8 mouse cellular contexts compared by ENCODE assay signal in the genomic region with DNA sequence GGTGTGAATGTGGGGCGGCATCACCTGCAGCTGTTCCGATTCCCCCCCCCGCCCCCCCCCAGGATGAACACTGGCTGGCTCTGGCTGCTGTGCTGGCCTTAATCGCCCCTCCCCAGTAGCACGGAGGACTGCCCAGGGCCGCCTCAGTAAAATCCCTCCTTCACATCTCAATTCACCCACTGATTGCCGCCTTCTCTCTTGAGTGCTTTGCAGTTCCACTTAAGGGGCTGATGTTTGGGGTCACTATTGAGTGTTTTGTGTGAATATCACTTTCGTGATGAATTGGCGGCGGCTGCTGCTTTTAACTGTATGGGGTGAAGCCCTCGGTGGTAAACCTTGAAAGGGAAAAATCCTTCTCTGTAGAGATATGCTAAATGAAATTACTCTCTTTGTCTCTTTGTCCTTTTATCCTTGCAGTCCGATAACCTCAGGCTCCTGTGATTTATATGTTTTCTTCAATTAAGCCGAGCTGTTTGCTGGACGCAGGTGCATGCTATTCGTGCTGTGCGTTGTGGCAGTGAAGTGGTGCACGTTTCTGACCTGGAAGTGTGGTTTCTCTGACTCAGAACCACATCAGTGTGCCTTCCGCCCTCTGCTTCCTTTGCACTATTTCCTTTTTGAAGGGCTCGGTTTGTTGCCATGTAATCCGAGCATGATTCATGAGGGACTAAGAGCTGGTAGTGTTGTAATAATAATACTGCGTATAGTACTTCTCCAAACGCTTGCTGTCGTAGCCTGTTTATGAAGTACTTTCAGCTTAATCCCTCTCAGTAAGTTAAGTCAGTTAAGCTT. TPM values are rescaled to one million over a fixed set of nuclear protein-coding genes. Genes with fewer than 3 reads are reported as not detected.
DNase-seq lines count a peak whose midpoint lies in the region; ATAC-seq and TF ChIP-seq lines count a peak whose summit lies in the region.

No protein-coding gene starts in this region.

- no peak overlapping the region for H3K4me3 ChIP-seq in embryonic fibroblast, embryonic 13.5 days (ENCODE audit: insufficient read depth, low read length)
- no peak overlapping the region for H3K4me3 ChIP-seq in limb, embryonic 11.5 days (ENCODE audit: low read depth, low read length)
- H3K4me3 ChIP-seq in midbrain, embryonic 14.5 days (replicated peaks; ENCODE audit: low read depth, low read length), result no peak overlapping the region

- no peak for TF ChIP-seq POLR2A in embryonic fibroblast, embryonic 13.5 days (IDR thresholded peaks at IDR 0.05; ENCODE audit: low read depth, low read length)

- H3K4me1 ChIP-seq in embryonic fibroblast, embryonic 13.5 days (ENCODE audit: control insufficient read depth, insufficient read depth, low read length), result peaks cover 28% of the 10 kb centered on the region
- peaks cover 19% of the 10 kb centered on the region for H3K4me1 ChIP-seq in limb, embryonic 11.5 days (ENCODE audit: control insufficient read depth, insufficient read depth, low read length)
- peaks cover 6% of the 10 kb centered on the region for H3K4me1 ChIP-seq in midbrain, embryonic 14.5 days (ENCODE audit: control insufficient read depth, insufficient read depth, low read length)

- H3K9me3 ChIP-seq in limb, embryonic 11.5 days (ENCODE audit: control insufficient read depth, low read length), result no peaks in the 10 kb centered on the region
- H3K9me3 ChIP-seq in midbrain, embryonic 14.5 days (ENCODE audit: control insufficient read depth, low read length), result no peaks in the 10 kb centered on the region

- DNase-seq in gastrocnemius, adult 18-20 months (ENCODE audit: low spot score), result peak; percentile 60
- no peak for DNase-seq in gastrocnemius, postnatal 4 days (ENCODE audit: low spot score in 2 of 2)
- peak; percentile 36 to 40 for DNase-seq in heart, postnatal 36 days
- peak; percentile 33 for DNase-seq in limb, embryonic 11.5 days (ENCODE audit: low spot score)
- DNase-seq in midbrain, embryonic 14.5 days, result peak; percentile 51
- peak; percentile 58 to 61 for DNase-seq in thymus, postnatal 10 days (ENCODE audit: low spot score in 2 of 2)
- no peak for DNase-seq in left cerebral cortex, adult 11 months (ENCODE audit: low spot score)

- ATAC-seq in limb, embryonic 11.5 days (ENCODE audit: insufficient number of reproducible peaks, low FRiP score, low TSS enrichment, low read depth), result no peak
- peak; percentile 43; the same call in 1 of the 2 replicates for ATAC-seq in midbrain, embryonic 14.5 days (ENCODE audit: low FRiP score, low TSS enrichment)

- intact Hi-C loops in heart, postnatal 36 days (cut with DNase I), result loop anchor here (2.0 kb wide), 1 partner anchor 40 kb away; no protein-coding TSS in a partner anchor

- H3K27me3 ChIP-seq in limb, embryonic 11.5 days (ENCODE audit: control insufficient read depth, insufficient read depth, low read length), result no peaks in the 10 kb centered on the region
- no peaks in the 10 kb centered on the region for H3K27me3 ChIP-seq in midbrain, embryonic 14.5 days (ENCODE audit: control insufficient read depth, insufficient read depth, low read length)

- 37% methylated on average over 23 of the region's 23 CpGs for WGBS in limb, embryonic 11.5 days
- 16% methylated on average over 23 of the region's 23 CpGs for WGBS in midbrain, embryonic 14.5 days

- no peaks in the 10 kb centered on the region for H3K36me3 ChIP-seq in limb, embryonic 11.5 days (ENCODE audit: control insufficient read depth, insufficient read depth, low read length)
- H3K36me3 ChIP-seq in midbrain, embryonic 14.5 days (ENCODE audit: control insufficient read depth, insufficient read depth, low read length), result peaks cover 9% of the 10 kb centered on the region; the same call in 1 of the 2 replicates

- no peak overlapping the region for H3K9ac ChIP-seq in limb, embryonic 11.5 days (ENCODE audit: low read length)
- no peak overlapping the region; the same call in 1 of the 2 replicates for H3K9ac ChIP-seq in midbrain, embryonic 14.5 days (replicated peaks; ENCODE audit: low read length)

- peak overlapping the region; percentile 98 for H3K27ac ChIP-seq in embryonic fibroblast, embryonic 13.5 days (ENCODE audit: insufficient read depth, low read length)
- no peak overlapping the region for H3K27ac ChIP-seq in limb, embryonic 11.5 days (replicated peaks; ENCODE audit: low read depth, low read length)
- H3K27ac ChIP-seq in midbrain, embryonic 14.5 days (replicated peaks; ENCODE audit: low read depth, low read length), result peak overlapping the region; percentile 73

- H3K4me2 ChIP-seq in limb, embryonic 11.5 days (ENCODE audit: low read depth, severe bottlenecking), result no peak overlapping the region
- peak overlapping the region; percentile 31 for H3K4me2 ChIP-seq in midbrain, embryonic 14.5 days (ENCODE audit: low read length)

- no peak for TF ChIP-seq CTCF in embryonic fibroblast, embryonic 13.5 days (IDR thresholded peaks at IDR 0.05; ENCODE audit: borderline replicate concordance, insufficient read depth, low read length)

RNA-seq across cellular contexts. Expression of a gene that starts 46.6 kb away (rescaled TPM):
- total RNA-seq in gastrocnemius, adult 18-20 months (2021), result 10 to 100 TPM; 13.8 to 14.3 TPM
- 10 to 100 TPM; 43.2 to 44.0 TPM for total RNA-seq in gastrocnemius, postnatal 4 days (2021)
- polyA plus RNA-seq in embryonic fibroblast, embryonic 13.5 days (2011; ENCODE audit: insufficient read length, low read depth, missing spikeins), result 33.1 and 38.6 TPM in 2 replicates
- total RNA-seq in heart, postnatal 36 days (2021), result 10 to 100 TPM; 18.8 to 21.1 TPM
- 64.0 and 69.8 TPM in 2 replicates for polyA plus RNA-seq in limb, embryonic 11.5 days (2014; fragmentation: Nextera tagmentation; extraction: Ambion mirVana)
- 68.4 and 94.3 TPM in 2 replicates for polyA plus RNA-seq in midbrain, embryonic 14.5 days (2014; fragmentation: Nextera tagmentation; extraction: Ambion mirVana)

RNA-seq across cellular contexts. Expression of a gene that starts 47.2 kb away (rescaled TPM):
- total RNA-seq in gastrocnemius, adult 18-20 months (2021), result 10 to 100 TPM; 12.4 to 14.2 TPM
- total RNA-seq in gastrocnemius, postnatal 4 days (2021), result 10 to 100 TPM; 30.3 to 34.3 TPM
- 83.7 and 133 TPM in 2 replicates for polyA plus RNA-seq in embryonic fibroblast, embryonic 13.5 days (2011; ENCODE audit: insufficient read length, low read depth, missing spikeins)
- 10 to 100 TPM; 38.4 to 42.0 TPM for total RNA-seq in heart, postnatal 36 days (2021)
- polyA plus RNA-seq in limb, embryonic 11.5 days (2014; fragmentation: Nextera tagmentation; extraction: Ambion mirVana), result 7.5 and 7.7 TPM in 2 replicates
- 4.2 and 4.7 TPM in 2 replicates for polyA plus RNA-seq in midbrain, embryonic 14.5 days (2014; fragmentation: Nextera tagmentation; extraction: Ambion mirVana)

Comparison
In these comparisons a context has a peak if more than half of its experiments do, and no peak if none do; other contexts are left out.
1. DNase-seq: peak in gastrocnemius, adult 18-20 months (single experiment), heart, postnatal 36 days (2 of 2), limb, embryonic 11.5 days (single experiment), midbrain, embryonic 14.5 days (single experiment) and thymus, postnatal 10 days (2 of 2); none in gastrocnemius, postnatal 4 days (0 of 2) and left cerebral cortex, adult 11 months (single experiment).